Mouse (Mus musculus) heart, adult 2 months (tissue): Measurements from ENCODE around the gene Abcg4.

Experiments
- CTCF ChIP-seq: fragments of 200-600 bp; IDR thresholded peaks from 2 replicates; pipeline ENCODE4 v1.8.1; 2022; ENCODE audit warnings: antibody characterized with exemption, mild to moderate bottlenecking, moderate library complexity
- EP300 ChIP-seq: fragments of 200-500 bp; IDR thresholded peaks from 2 replicates; pipeline ENCODE4 v1.6.1; 2011; ENCODE audit warnings: low read depth, low read length, control low read depth; ENCODE audit not compliant: insufficient read depth
- POLR2A ChIP-seq: fragments of 200-500 bp; IDR thresholded peaks from 2 replicates; pipeline ENCODE4 v1.6.1; 2011; ENCODE audit warnings: mild to moderate bottlenecking, low read depth, low read length, control low read depth; ENCODE audit not compliant: insufficient read depth

GRCm38 (mm10) chr9:44268027-44268360, 20.4 kb downstream of the Abcg4 start:
- TF ChIP-seq EP300 (0 out of 2 replicates have a peak, but pooled peaks have one; percentile 34), CTCF (peak; percentile 87), POLR2A (0 out of 2 replicates have a peak, but pooled peaks have one; percentile 46)
